Mouse (Mus musculus) gastrocnemius, postnatal 25 days (tissue): ENCODE data around the gene Jund. TPM values are rescaled to one million over a fixed set of nuclear protein-coding genes. Genes with fewer than 3 reads are reported as not detected.

Source experiments
- DNase-seq: peaks from one replicate; pipeline ENCODE4 v3.0.0; 2022
- total RNA-seq, 2 experiments: library from RNA; stranded (reverse); gene quantifications; 1 replicate in 1 of 2; 2 replicates in 1 of 2; pipeline ENCODE4 v1.2.3; 2021

Jund gene
- total RNA-seq, 2 experiments from 2014 or later: 54.5 to 68.6 TPM

GRCm38 (mm10) chr8:70726721-70727120, 28.0 kb downstream of the Jund start:
- no peak for DNase-seq

- no peak for DNase-seq
Measured at GRCm38 (mm10) chr8:70729808-70730475, 31.2 kb downstream of the Jund start.

- no peak for DNase-seq
Measured at GRCm38 (mm10) chr8:70730956-70731355, 32.2 kb downstream of the Jund start.

GRCm38 (mm10) chr8:70737705-70738104, 39.0 kb downstream of the Jund start:
- DNase-seq: no peak

GRCm38 (mm10) chr8:70738211-70738610, 39.5 kb downstream of the Jund start:
- no peak for DNase-seq

- peak; percentile 26 for DNase-seq
Measured at GRCm38 (mm10) chr8:70741661-70742060, 42.9 kb downstream of the Jund start.

- DNase-seq: no peak
Measured at GRCm38 (mm10) chr8:70742176-70742575, 43.4 kb downstream of the Jund start.

GRCm38 (mm10) chr8:70742981-70743655, 44.4 kb downstream of the Jund start:
- peak; percentile 57 for DNase-seq

- DNase-seq: peak; percentile 81
Measured at GRCm38 (mm10) chr8:70743656-70744590, 45.2 kb downstream of the Jund start.

- no peak for DNase-seq
Measured at GRCm38 (mm10) chr8:70744806-70745205, 46.1 kb downstream of the Jund start.

GRCm38 (mm10) chr8:70745691-70746220, 47.0 kb downstream of the Jund start:
- no peak for DNase-seq

- DNase-seq: no peak
Measured at GRCm38 (mm10) chr8:70746676-70747075, 47.9 kb downstream of the Jund start.

GRCm38 (mm10) chr8:70747211-70747890, 48.6 kb downstream of the Jund start:
- DNase-seq: no peak

- no peak for DNase-seq
Measured at GRCm38 (mm10) chr8:70748246-70749096, 49.7 kb downstream of the Jund start.

- DNase-seq: no peak
Measured at GRCm38 (mm10) chr8:70749097-70749674, 50.4 kb downstream of the Jund start.

Other genes starting within 250 kb of the Jund start
- 1 to 10 TPM; 4.9 to 6.1 TPM for gene Klhl26, start 222.0 kb upstream of the Jund start, total RNA-seq
- not detected for gene Tmem59l, start 211.6 kb upstream of the Jund start, total RNA-seq
- gene Crlf1, start 205.8 kb upstream of the Jund start, total RNA-seq: 1 to 10 TPM; 1.7 to 3.8 TPM
- gene Rex1bd, start 192.2 kb upstream of the Jund start, total RNA-seq: 100 to 1,000 TPM; 112 to 120 TPM
- 100 to 1,000 TPM; 785 to 797 TPM for gene Uba52, start 188.1 kb upstream of the Jund start, total RNA-seq
- 100 to 1,000 TPM; 100 to 104 TPM for gene Fkbp8, start 171.2 kb upstream of the Jund start, total RNA-seq
- 10 to 100 TPM; 70.9 to 71.9 TPM for gene Kxd1, start 171.0 kb upstream of the Jund start, total RNA-seq
- gene Ell, start 159.5 kb upstream of the Jund start, total RNA-seq: 10 to 100 TPM in 1 of 2 experiments, 1 to 10 TPM in 1; 8.1 to 19.3 TPM
- gene Isyna1, start 104.6 kb upstream of the Jund start, total RNA-seq: 10 to 100 TPM in 1 of 2 experiments, 1 to 10 TPM in 1; 4.7 to 10.3 TPM
- 10 to 100 TPM; 15.4 to 20.0 TPM for gene Ssbp4, start 90.1 kb upstream of the Jund start, total RNA-seq
- gene Lrrc25, start 82.8 kb upstream of the Jund start, total RNA-seq: under 1 TPM; 0.54 to 0.56 TPM
- gene Gdf15, start 66.5 kb upstream of the Jund start, total RNA-seq: under 1 TPM in 1 of 2 experiments, not detected in 1; 0.33 TPM
- gene Pgpep1, start 38.6 kb upstream of the Jund start, total RNA-seq: 10 to 100 TPM; 18.6 to 22.6 TPM
- gene Lsm4, start 25.7 kb upstream of the Jund start, total RNA-seq: 10 to 100 TPM; 57.7 to 66.0 TPM
- gene Iqcn, start 4.5 kb downstream of the Jund start, total RNA-seq: not detected
- gene Gm3336, start 19.6 kb downstream of the Jund start, total RNA-seq: not detected
- gene Pde4c, start 24.8 kb downstream of the Jund start, total RNA-seq: 1 to 10 TPM; 1.6 to 2.3 TPM
- 10 to 100 TPM; 40.0 to 40.4 TPM for gene Rab3a, start 55.7 kb downstream of the Jund start, total RNA-seq
- gene Mpv17l2, start 62.0 kb downstream of the Jund start, total RNA-seq: 10 to 100 TPM; 19.6 to 25.6 TPM
- 10 to 100 TPM; 13.1 to 18.7 TPM for gene Pik3r2, start 77.8 kb downstream of the Jund start, total RNA-seq
- gene Mast3, start 106.1 kb downstream of the Jund start, total RNA-seq: 1 to 10 TPM; 2.4 to 3.4 TPM
- gene Il12rb1, start 109.5 kb downstream of the Jund start, total RNA-seq: not detected
- 10 to 100 TPM; 21.7 to 39.3 TPM for gene Arrdc2, start 140.8 kb downstream of the Jund start, total RNA-seq
- 10 to 100 TPM; 11.8 to 14.4 TPM for gene Kcnn1, start 164.3 kb downstream of the Jund start, total RNA-seq
- gene Ccdc124, start 175.0 kb downstream of the Jund start, total RNA-seq: 10 to 100 TPM; 58.3 to 58.8 TPM
- not detected for gene Slc5a5, start 193.8 kb downstream of the Jund start, total RNA-seq
- 100 to 1,000 TPM; 829 to 878 TPM for gene Rpl18a, start 198.5 kb downstream of the Jund start, total RNA-seq
- 10 to 100 TPM; 11.6 to 11.7 TPM for gene Map1s, start 207.0 kb downstream of the Jund start, total RNA-seq